Mouse (Mus musculus): Measurements from ENCODE around the gene Dock8. TPM values are rescaled to one million over a fixed set of nuclear protein-coding genes. Genes with fewer than 3 reads are reported as not detected.

The Dock8 gene
- polyA plus RNA-seq, 1 experiment from 2014 or later = 0.55 TPM

DNA sequence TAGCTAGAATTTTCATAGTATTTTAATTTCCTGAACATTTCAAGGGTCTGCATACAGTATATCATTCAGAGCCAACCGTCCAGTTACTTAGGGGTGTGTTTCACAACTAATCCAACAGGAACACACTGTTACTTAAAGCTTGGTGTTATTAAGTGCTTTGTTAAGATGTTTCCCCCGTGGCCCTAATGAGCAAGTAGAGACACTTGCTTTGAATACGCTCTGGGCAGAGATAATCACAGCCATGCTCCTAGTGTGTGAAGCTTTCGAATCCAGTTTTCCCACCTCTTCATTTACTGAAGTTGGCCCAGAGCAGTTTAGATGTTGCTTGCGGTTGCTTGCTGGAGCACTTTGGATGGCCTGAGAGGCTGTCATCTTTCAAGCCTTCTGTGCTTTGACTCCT is 80.8 kb downstream of the Dock8 start:
- 52% methylated on average over 5 of the region's 5 CpGs for WGBS
- no peak for DNase-seq (ENCODE audit: low spot score)
- H3K4me2 ChIP-seq (ENCODE audit: low read length) = no peak overlapping the region

DNA sequence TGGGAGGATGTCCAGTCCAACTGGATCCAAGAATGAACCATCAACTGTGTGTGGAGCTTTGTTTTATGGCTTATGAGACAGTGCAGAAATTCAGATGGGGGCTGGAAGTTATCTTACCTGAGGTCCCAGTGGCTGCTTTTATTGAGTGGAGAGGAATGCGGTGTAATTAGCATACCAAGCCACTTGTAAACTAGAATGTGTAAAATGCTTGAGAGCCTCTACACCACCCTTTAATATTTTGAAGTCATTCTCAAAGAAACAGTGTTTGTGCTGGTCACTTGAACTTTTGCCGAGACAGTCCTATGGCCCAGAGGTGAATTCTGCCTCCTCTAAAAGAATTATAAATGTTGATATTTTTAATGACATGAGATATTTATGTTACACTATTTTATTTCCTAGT is 83.5 kb downstream of the Dock8 start:
- Histone ChIP-seq H3K4me3 (ENCODE audit: low read depth, low read length) (no peak overlapping the region), H3K9me3 (replicated peaks; ENCODE audit: control insufficient read depth, low read length) (no peaks in the 10 kb centered on the region), H3K36me3 (ENCODE audit: control insufficient read depth, insufficient read depth, low read length) (no peaks in the 10 kb centered on the region), H3K27ac (ENCODE audit: low read depth, low read length) (no peak overlapping the region), H3K4me2 (ENCODE audit: low read length) (no peak overlapping the region), H3K4me1 (ENCODE audit: control insufficient read depth, insufficient read depth, low read length) (no peaks in the 10 kb centered on the region), H3K9ac (ENCODE audit: low read length) (no peak overlapping the region), H3K27me3 (replicated peaks; ENCODE audit: control insufficient read depth, insufficient read depth, low read length) (no peaks in the 10 kb centered on the region)
- ATAC-seq = no peak
- 87% methylated on average over 2 of the region's 2 CpGs for WGBS
- DNase-seq (ENCODE audit: low spot score) = no peak

More for the DNA sequence above, 80.8 kb downstream of the Dock8 start:
- no peak overlapping the region for H3K4me3 ChIP-seq (ENCODE audit: low read depth, low read length)
- H3K27me3 ChIP-seq (replicated peaks; ENCODE audit: control insufficient read depth, insufficient read depth, low read length) = no peaks in the 10 kb centered on the region
- no peaks in the 10 kb centered on the region for H3K4me1 ChIP-seq (ENCODE audit: control insufficient read depth, insufficient read depth, low read length)
- H3K9ac ChIP-seq (ENCODE audit: low read length) = no peak overlapping the region
- H3K9me3 ChIP-seq (replicated peaks; ENCODE audit: control insufficient read depth, low read length) = no peaks in the 10 kb centered on the region
- H3K36me3 ChIP-seq (ENCODE audit: control insufficient read depth, insufficient read depth, low read length) = no peaks in the 10 kb centered on the region
- no peak overlapping the region for H3K27ac ChIP-seq (ENCODE audit: low read depth, low read length)
- no peak for ATAC-seq

DNA sequence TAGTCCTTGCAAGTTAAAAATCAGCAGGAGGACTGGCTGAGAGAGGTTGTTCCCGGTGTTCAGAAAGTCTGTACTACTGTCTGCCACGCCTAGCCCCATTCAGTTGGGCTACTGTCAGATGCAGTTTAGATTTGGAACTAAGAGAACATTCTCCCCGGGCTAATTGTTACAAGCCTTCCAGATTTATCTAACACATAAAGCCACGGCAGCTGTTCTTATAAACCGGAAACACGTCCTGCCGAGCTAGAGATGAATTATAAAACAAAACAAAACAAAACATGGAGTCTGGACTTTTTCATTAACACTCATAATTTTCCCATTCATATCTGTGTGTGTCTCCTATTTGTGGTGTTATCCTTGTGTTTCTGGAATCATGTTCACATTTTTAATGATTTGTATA is 87.8 kb downstream of the Dock8 start:
- H3K36me3 ChIP-seq (ENCODE audit: control insufficient read depth, insufficient read depth, low read length) = no peaks in the 10 kb centered on the region
- DNase-seq (ENCODE audit: low spot score) (no peak), ATAC-seq (no peak)
- no peak overlapping the region for H3K4me3 ChIP-seq (ENCODE audit: low read depth, low read length)
- H3K4me2 ChIP-seq (ENCODE audit: low read length) = no peak overlapping the region
- no peaks in the 10 kb centered on the region for H3K4me1 ChIP-seq (ENCODE audit: control insufficient read depth, insufficient read depth, low read length)
- H3K27ac ChIP-seq (ENCODE audit: low read depth, low read length) = no peak overlapping the region
- H3K9me3 ChIP-seq (replicated peaks; ENCODE audit: control insufficient read depth, low read length) = no peaks in the 10 kb centered on the region
- no peaks in the 10 kb centered on the region for H3K27me3 ChIP-seq (replicated peaks; ENCODE audit: control insufficient read depth, insufficient read depth, low read length)
- no peak overlapping the region for H3K9ac ChIP-seq (ENCODE audit: low read length)
- 78% methylated on average over 7 of the region's 7 CpGs for WGBS

DNA sequence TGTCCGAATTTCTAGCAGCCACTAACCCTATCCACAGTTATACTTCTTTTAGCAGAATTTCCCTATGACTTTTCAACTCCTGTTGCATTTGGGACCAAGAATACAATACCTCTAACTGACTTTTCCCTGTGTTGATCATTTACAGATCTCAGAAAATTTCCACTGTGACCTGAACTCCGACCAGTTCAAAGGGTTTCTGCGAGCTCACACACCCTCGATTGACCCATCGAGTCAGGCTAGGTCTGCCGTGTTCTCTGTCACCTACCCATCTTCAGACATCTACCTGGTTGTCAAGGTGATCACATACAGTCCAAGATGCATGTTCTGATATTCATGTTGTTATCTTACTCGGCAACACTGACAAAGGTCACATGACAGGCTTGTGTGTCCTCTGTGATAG is 90.4 kb downstream of the Dock8 start:
- Histone ChIP-seq H3K9me3 (replicated peaks; ENCODE audit: control insufficient read depth, low read length) (no peaks in the 10 kb centered on the region), H3K4me2 (ENCODE audit: low read length) (no peak overlapping the region), H3K27ac (ENCODE audit: low read depth, low read length) (no peak overlapping the region), H3K27me3 (replicated peaks; ENCODE audit: control insufficient read depth, insufficient read depth, low read length) (no peaks in the 10 kb centered on the region), H3K4me3 (ENCODE audit: low read depth, low read length) (no peak overlapping the region), H3K4me1 (ENCODE audit: control insufficient read depth, insufficient read depth, low read length) (no peaks in the 10 kb centered on the region), H3K9ac (ENCODE audit: low read length) (no peak overlapping the region), H3K36me3 (ENCODE audit: control insufficient read depth, insufficient read depth, low read length) (no peaks in the 10 kb centered on the region)
- ATAC-seq = no peak
- 89% methylated on average over 7 of the region's 7 CpGs for WGBS
- DNase-seq (ENCODE audit: low spot score) = no peak

DNA sequence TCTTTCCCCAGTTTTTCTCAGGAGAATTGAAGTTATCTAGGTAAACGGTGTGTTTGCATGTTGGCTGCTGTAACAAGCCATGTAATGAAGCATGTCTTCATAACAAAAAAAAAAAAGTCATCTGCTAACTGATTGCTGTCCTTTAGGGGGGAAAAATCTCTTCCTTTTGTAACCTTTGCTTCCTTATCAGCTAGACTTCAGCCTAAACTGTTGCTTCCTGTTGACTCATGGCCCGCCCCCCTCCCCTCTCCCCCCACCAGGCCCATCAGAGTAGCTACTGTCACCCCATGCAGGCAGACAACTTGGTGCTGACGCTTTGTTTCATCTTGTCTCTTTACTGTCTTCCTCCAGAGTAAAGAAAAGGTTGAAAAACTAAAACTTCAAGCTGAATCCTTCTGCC is 95.8 kb downstream of the Dock8 start:
- Histone ChIP-seq H3K4me1 (ENCODE audit: control insufficient read depth, insufficient read depth, low read length) (no peaks in the 10 kb centered on the region), H3K9me3 (replicated peaks; ENCODE audit: control insufficient read depth, low read length) (no peaks in the 10 kb centered on the region), H3K4me2 (ENCODE audit: low read length) (no peak overlapping the region), H3K27ac (ENCODE audit: low read depth, low read length) (no peak overlapping the region), H3K36me3 (ENCODE audit: control insufficient read depth, insufficient read depth, low read length) (no peaks in the 10 kb centered on the region), H3K27me3 (replicated peaks; ENCODE audit: control insufficient read depth, insufficient read depth, low read length) (no peaks in the 10 kb centered on the region), H3K4me3 (ENCODE audit: low read depth, low read length) (no peak overlapping the region), H3K9ac (ENCODE audit: low read length) (no peak overlapping the region)
- no peak for ATAC-seq
- WGBS = 75% methylated on average over 3 of the region's 3 CpGs
- DNase-seq (ENCODE audit: low spot score) = no peak

DNA sequence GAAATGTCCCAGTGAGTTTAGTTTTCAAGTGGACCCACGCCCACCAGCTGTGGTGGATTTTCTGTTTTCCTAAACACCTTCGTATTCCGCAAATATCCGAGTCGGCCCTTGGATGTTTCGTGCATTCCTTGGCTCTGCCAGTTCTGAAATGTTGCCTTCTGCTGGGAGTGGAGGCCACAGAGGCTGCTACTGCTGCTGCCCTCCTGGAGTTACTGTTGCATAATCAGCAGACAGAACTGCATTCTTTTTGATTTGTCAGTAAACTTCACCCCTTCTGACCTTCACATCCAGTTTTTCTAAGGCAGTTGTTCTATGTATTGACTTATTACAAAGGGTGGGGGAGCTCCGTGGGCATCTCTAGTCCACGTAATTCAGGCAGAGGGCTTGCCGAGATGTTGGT is 97.0 kb downstream of the Dock8 start:
- Histone ChIP-seq H3K9ac (ENCODE audit: low read length) (no peak overlapping the region), H3K9me3 (replicated peaks; ENCODE audit: control insufficient read depth, low read length) (no peaks in the 10 kb centered on the region), H3K4me2 (ENCODE audit: low read length) (no peak overlapping the region), H3K27ac (ENCODE audit: low read depth, low read length) (no peak overlapping the region), H3K4me1 (ENCODE audit: control insufficient read depth, insufficient read depth, low read length) (no peaks in the 10 kb centered on the region), H3K27me3 (replicated peaks; ENCODE audit: control insufficient read depth, insufficient read depth, low read length) (no peaks in the 10 kb centered on the region), H3K4me3 (ENCODE audit: low read depth, low read length) (no peak overlapping the region), H3K36me3 (ENCODE audit: control insufficient read depth, insufficient read depth, low read length) (no peaks in the 10 kb centered on the region)
- no peak for DNase-seq (ENCODE audit: low spot score)
- 90% methylated on average over 9 of the region's 9 CpGs for WGBS
- ATAC-seq = no peak

DNA sequence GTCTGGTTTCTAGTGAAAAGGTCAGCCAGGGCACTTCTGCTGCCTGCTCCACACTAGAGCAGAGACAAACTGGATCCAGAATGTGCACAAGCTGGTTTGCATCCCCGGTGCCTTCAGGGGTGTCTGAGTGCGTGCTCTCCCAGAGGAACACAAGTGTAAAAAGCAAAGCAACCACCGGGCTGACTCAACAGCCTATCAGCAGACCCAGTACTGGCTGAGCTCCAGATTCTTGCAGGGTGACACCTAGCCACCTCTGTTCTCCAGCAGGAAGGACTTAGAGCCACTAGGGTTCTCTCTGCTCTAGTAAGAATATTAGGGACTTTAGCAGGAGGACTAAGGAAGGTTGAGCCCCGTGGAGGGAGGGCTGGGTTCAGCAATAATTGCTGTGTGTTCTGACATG is 97.7 kb downstream of the Dock8 start:
- no peak for ATAC-seq
- no peaks in the 10 kb centered on the region for H3K9me3 ChIP-seq (replicated peaks; ENCODE audit: control insufficient read depth, low read length)

DNA sequence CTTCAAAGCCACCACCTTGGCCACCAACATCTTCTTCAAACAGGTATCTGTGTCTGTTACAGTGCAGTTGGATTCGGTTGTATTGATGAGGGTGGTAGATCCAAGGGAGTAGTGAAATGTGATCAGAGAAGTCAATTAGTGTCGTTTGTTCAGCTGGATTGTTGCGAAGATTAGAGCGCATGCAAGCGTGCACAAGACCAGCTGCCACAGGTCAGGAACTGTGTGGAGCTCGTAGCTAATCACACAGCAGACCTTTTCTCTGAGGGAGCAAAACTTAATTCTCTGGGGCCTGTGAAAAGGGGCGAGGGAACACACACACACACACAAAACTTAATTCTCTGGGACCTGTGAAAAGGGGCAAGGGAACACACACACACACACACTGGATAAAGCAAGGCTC is 98.2 kb downstream of the Dock8 start:
- H3K9ac ChIP-seq (ENCODE audit: low read length) = no peak overlapping the region
- no peak for DNase-seq (ENCODE audit: low spot score)
- no peaks in the 10 kb centered on the region for H3K27me3 ChIP-seq (replicated peaks; ENCODE audit: control insufficient read depth, insufficient read depth, low read length)
- H3K27ac ChIP-seq (ENCODE audit: low read depth, low read length) = no peak overlapping the region
- no peaks in the 10 kb centered on the region for H3K4me1 ChIP-seq (ENCODE audit: control insufficient read depth, insufficient read depth, low read length)
- H3K36me3 ChIP-seq (ENCODE audit: control insufficient read depth, insufficient read depth, low read length) = no peaks in the 10 kb centered on the region
- no peak overlapping the region for H3K4me3 ChIP-seq (ENCODE audit: low read depth, low read length)
- no peak for ATAC-seq
- H3K9me3 ChIP-seq (replicated peaks; ENCODE audit: control insufficient read depth, low read length) = no peaks in the 10 kb centered on the region
- no peak overlapping the region for H3K4me2 ChIP-seq (ENCODE audit: low read length)
- WGBS = 51% methylated on average over 7 of the region's 7 CpGs

More for the DNA sequence above, 97.7 kb downstream of the Dock8 start:
- H3K27me3 ChIP-seq (replicated peaks; ENCODE audit: control insufficient read depth, insufficient read depth, low read length) = no peaks in the 10 kb centered on the region
- no peak overlapping the region for H3K4me3 ChIP-seq (ENCODE audit: low read depth, low read length)
- no peaks in the 10 kb centered on the region for H3K4me1 ChIP-seq (ENCODE audit: control insufficient read depth, insufficient read depth, low read length)
- WGBS = 79% methylated on average over 4 of the region's 4 CpGs
- no peak for DNase-seq (ENCODE audit: low spot score)
- H3K27ac ChIP-seq (ENCODE audit: low read depth, low read length) = no peak overlapping the region
- no peak overlapping the region for H3K4me2 ChIP-seq (ENCODE audit: low read length)
- no peak overlapping the region for H3K9ac ChIP-seq (ENCODE audit: low read length)
- H3K36me3 ChIP-seq (ENCODE audit: control insufficient read depth, insufficient read depth, low read length) = no peaks in the 10 kb centered on the region

DNA sequence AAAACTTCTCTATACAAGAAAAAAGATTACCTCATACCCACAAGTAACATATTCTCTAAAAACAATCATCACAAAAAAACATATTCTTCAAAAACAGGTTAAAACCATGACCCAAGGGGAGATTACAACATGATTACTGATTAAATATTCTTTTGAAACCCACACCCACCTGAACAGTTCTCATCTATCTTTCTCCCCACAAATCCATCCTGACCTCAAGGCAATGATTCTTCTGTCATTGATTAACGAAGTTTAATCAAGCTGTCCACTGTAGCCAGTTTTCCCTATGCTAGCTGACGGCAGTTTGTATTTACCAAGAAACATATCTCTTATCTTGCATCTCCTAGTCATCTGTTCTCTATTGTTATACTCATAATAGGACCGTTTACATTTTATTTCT is 98.6 kb downstream of the Dock8 start:
- H3K9me3 ChIP-seq (replicated peaks; ENCODE audit: control insufficient read depth, low read length) = no peaks in the 10 kb centered on the region
- H3K27ac ChIP-seq (ENCODE audit: low read depth, low read length) = no peak overlapping the region
- DNase-seq (ENCODE audit: low spot score) = no peak
- H3K27me3 ChIP-seq (replicated peaks; ENCODE audit: control insufficient read depth, insufficient read depth, low read length) = no peaks in the 10 kb centered on the region
- no peak for ATAC-seq
- no peaks in the 10 kb centered on the region for H3K36me3 ChIP-seq (ENCODE audit: control insufficient read depth, insufficient read depth, low read length)
- WGBS = 80% methylated on average over 3 of the region's 3 CpGs
- no peaks in the 10 kb centered on the region for H3K4me1 ChIP-seq (ENCODE audit: control insufficient read depth, insufficient read depth, low read length)
- H3K4me3 ChIP-seq (ENCODE audit: low read depth, low read length) = no peak overlapping the region
- H3K4me2 ChIP-seq (ENCODE audit: low read length) = no peak overlapping the region
- no peak overlapping the region for H3K9ac ChIP-seq (ENCODE audit: low read length)

DNA sequence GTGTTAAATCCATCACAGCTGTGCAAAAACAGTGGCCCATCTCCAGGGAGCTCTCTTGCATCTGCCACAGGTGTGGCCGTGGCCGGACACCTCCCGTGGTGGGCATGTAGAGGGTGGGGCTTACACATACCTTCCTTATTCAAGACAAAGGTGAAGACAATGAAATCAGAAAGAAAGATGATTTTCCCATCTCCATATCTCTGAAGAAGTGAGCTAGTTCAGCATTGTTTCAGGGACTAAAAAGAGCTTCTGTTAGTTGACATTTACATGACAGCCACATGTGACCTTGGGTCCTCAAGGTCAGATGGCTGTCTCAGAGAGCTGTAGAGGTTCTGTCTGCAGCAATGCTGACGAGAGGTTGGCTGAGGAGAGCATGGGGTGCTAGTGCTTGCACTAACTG is 99.6 kb downstream of the Dock8 start:
- H3K4me2 ChIP-seq (ENCODE audit: low read length) = no peak overlapping the region
- ATAC-seq = no peak
- DNase-seq (ENCODE audit: low spot score) = no peak
- no peak overlapping the region for H3K9ac ChIP-seq (ENCODE audit: low read length)
- H3K9me3 ChIP-seq (replicated peaks; ENCODE audit: control insufficient read depth, low read length) = no peaks in the 10 kb centered on the region
- no peak overlapping the region for H3K27ac ChIP-seq (ENCODE audit: low read depth, low read length)
- H3K27me3 ChIP-seq (replicated peaks; ENCODE audit: control insufficient read depth, insufficient read depth, low read length) = no peaks in the 10 kb centered on the region
- H3K4me3 ChIP-seq (ENCODE audit: low read depth, low read length) = no peak overlapping the region
- H3K4me1 ChIP-seq (ENCODE audit: control insufficient read depth, insufficient read depth, low read length) = no peaks in the 10 kb centered on the region
- 95% methylated on average over 4 of the region's 4 CpGs for WGBS
- no peaks in the 10 kb centered on the region for H3K36me3 ChIP-seq (ENCODE audit: control insufficient read depth, insufficient read depth, low read length)

Data from forebrain, embryonic 14.5 days (tissue).